Mouse (Mus musculus): ENCODE measurements at regions not wholly inside any gene's neighbourhood (a gene's known extent, or its start where the extent isn't known, plus 50 kb on each side); places are given as distances from the start of the nearest gene placed in this dataset.
A peak's percentile ranks its signal among the peaks of the same experiment; 100 is the strongest.

DNA sequence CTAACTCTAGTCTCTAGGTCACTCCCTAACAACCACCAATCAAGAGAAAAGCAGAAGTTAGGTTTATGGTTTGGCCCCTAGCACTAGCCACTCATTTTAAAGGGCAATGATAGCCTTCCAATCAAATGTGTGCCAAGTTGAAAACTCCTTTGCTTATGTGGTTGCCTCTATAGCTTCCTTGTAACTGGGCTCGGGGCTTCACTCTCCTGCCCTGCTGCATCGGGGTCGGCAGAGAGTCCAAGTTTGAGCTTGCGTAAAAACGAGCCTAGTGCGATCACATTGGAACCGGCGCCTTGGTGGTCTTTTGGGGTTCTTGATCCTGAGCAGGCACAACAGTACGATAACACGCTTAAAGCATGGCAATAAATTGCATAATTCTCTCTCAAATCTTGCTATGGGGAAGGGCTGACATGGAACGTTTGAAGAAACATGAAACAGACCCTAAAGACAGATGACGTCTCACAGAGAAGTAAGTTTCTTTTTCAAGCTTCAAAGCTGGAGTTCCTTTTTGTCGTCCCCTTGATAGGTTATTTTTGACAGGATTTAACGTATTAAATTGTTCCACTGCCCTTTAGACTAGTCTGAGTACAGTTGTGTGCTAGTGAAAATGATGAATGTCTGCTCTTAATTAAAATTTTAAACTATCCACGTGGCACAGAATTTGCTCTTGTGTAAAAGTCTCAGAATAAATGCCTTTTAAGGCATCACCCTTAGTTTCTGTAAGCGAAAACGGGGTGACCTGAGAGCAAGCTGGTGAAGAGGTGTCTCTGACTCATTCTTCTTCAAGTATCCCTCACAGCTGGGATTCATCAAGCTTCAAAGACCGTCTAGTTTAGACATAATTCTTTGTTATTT lies 52.0 kb downstream of the 4930426L09Rik start:
- Histone ChIP-seq H3K27me3 (replicated peaks) (no peaks in the 10 kb centered on the region), H3K4me1 (peaks cover 14% of the 10 kb centered on the region), H3K9me3 (no peaks in the 10 kb centered on the region), H3K36me3 (replicated peaks; ENCODE audit: low read length) (no peaks in the 10 kb centered on the region), H3K4me3 (replicated peaks) (no peak overlapping the region)
- TF ChIP-seq GATA1 (IDR thresholded peaks at IDR 0.05; ENCODE audit: borderline replicate concordance, low read length) (no peak), FLI1 (IDR thresholded peaks at IDR 0.05; ENCODE audit: low read length) (no peak)

DNA sequence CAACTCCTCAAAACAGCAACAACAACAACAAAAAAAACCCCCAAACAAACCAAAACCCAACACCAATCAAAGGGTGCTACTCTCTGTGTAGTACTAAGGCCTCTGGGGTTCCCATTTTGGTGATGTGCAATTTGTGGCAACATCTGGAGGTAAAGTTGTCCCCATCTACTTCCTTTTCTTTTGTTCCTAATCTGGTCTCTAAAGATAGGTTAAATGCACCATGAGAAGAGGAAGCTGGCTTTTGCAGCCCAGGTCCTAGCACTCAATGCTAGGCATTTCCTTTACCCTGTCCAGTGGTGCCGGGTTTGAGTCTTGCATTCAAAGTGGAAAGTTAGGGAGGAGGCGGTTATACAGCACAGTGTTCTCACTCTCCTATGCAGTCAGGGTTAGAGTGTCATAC lies 57.4 kb downstream of the 4930426L09Rik start:
- Histone ChIP-seq H3K4me1 (peaks cover 44% of the 10 kb centered on the region), H3K36me3 (replicated peaks; ENCODE audit: low read length) (no peaks in the 10 kb centered on the region), H3K4me3 (replicated peaks) (no peak overlapping the region), H3K27me3 (replicated peaks) (no peaks in the 10 kb centered on the region), H3K9me3 (no peaks in the 10 kb centered on the region)
- TF ChIP-seq FLI1 (IDR thresholded peaks at IDR 0.05; ENCODE audit: low read length) (no peak), GATA1 (IDR thresholded peaks at IDR 0.05; ENCODE audit: borderline replicate concordance, low read length) (no peak)

DNA sequence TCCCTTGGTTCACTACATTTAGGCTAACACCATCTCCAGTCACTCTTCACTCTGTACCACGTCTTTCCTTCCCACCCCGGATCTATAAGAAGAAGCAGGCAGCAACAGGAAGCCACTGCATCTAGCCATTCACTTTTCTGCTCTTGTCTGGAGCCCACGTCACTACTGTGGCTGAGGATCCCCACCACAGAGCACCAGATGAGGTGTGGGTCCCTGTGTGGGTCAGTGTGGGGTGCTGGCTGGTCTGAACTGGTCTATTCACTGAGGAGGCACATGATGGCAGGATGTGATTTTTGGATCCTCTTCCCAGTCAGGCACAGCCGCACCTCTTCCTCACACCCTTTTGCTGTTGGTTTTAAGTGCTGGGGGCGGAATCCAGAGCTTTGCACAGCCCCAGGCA lies 59.7 kb downstream of the 4930426L09Rik start:
- Histone ChIP-seq H3K9me3 (no peaks in the 10 kb centered on the region), H3K27me3 (replicated peaks) (no peaks in the 10 kb centered on the region), H3K36me3 (replicated peaks; ENCODE audit: low read length) (no peaks in the 10 kb centered on the region), H3K4me3 (replicated peaks) (peak overlapping the region; percentile 16), H3K4me1 (peaks cover 51% of the 10 kb centered on the region)
- TF ChIP-seq FLI1 (IDR thresholded peaks at IDR 0.05; ENCODE audit: low read length) (no peak), GATA1 (IDR thresholded peaks at IDR 0.05; ENCODE audit: borderline replicate concordance, low read length) (no peak)

DNA sequence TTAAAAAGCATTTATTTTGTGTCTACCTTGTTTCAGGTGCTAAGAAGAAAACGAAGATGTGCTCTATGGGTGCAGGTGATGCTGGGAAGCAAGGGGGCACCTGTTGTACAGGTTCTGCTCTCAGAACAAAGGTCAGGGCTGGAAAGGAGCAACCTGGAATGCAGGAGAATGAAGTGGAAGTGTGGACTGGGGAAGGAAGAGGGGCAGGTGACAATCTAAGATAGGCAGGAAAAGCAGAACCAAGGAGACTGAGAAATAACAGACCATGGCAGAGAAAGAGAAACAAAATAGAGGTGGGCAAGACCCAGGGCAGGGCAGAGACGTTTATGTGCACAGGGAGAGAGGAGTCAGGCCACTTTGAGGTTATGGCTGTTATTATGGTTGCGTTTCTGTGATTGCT lies 60.6 kb downstream of the 4930426L09Rik start:
- H3K4me3 ChIP-seq (replicated peaks), result no peak overlapping the region
- H3K4me1 ChIP-seq, result peaks cover 55% of the 10 kb centered on the region
- no peaks in the 10 kb centered on the region for H3K27me3 ChIP-seq (replicated peaks)
- no peaks in the 10 kb centered on the region for H3K36me3 ChIP-seq (replicated peaks; ENCODE audit: low read length)
- TF ChIP-seq GATA1 (IDR thresholded peaks at IDR 0.05; ENCODE audit: borderline replicate concordance, low read length) (no peak), FLI1 (IDR thresholded peaks at IDR 0.05; ENCODE audit: low read length) (no peak)
- no peaks in the 10 kb centered on the region for H3K9me3 ChIP-seq

DNA sequence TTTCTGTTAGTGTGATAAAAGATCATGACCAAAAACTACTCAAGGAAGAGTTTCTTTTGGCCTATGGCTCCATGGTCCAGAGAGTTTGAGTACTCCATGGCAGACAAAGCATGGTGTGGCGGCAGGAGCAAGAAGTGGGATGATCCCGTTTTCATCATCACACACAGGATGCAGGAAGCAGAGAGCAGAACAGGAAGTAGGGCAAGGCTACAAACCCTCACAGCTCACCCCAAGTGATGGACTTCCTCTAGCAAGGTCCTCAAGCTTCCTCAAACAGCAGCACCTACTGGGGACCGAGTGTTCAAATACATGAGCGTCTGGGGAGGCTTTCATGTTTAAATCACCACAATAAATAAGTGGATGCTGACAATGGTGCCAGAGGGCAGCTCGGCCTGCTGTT lies 61.1 kb downstream of the 4930426L09Rik start:
- Histone ChIP-seq H3K9me3 (no peaks in the 10 kb centered on the region), H3K4me3 (replicated peaks) (no peak overlapping the region), H3K27me3 (replicated peaks) (no peaks in the 10 kb centered on the region), H3K4me1 (peaks cover 60% of the 10 kb centered on the region), H3K36me3 (replicated peaks; ENCODE audit: low read length) (no peaks in the 10 kb centered on the region)
- TF ChIP-seq FLI1 (IDR thresholded peaks at IDR 0.05; ENCODE audit: low read length) (no peak), GATA1 (IDR thresholded peaks at IDR 0.05; ENCODE audit: borderline replicate concordance, low read length) (no peak)

DNA sequence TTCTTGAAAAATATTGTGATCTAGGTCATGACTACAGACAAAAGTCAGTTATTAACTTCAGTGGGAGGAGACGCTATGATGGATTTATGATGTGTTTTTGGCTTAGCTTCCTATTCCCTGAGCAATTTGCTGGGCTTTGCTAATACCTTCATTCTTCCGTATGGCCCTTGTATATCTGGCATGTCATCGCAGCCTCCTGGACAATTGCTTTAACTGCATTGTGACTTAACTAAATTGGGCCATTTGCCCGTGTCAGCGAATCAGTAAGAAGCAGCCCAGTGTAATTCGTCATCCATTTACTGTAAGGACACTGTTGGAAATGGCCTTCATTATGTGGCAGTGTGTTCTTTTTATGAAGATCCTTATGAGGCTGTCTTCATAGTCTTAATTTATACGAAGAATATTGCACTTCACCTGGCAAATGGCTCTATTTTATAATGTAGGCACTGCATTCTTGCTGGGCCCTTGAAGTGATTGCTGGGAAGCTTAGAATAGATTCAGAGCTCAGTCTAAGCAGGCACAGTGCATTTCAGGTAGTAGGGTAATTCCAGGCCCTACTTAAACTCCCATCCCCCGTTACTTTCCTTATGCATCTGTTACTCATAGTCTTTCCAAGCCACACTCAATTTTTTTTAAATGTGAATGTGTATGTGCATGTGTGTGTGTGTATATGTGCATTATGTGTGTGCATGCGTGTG lies 62.2 kb downstream of the 4930426L09Rik start:
- TF ChIP-seq FLI1 (IDR thresholded peaks at IDR 0.05; ENCODE audit: low read length) (no peak), GATA1 (IDR thresholded peaks at IDR 0.05; ENCODE audit: borderline replicate concordance, low read length) (no peak)
- Histone ChIP-seq H3K4me1 (peaks cover 70% of the 10 kb centered on the region), H3K27me3 (replicated peaks) (no peaks in the 10 kb centered on the region), H3K36me3 (replicated peaks; ENCODE audit: low read length) (no peaks in the 10 kb centered on the region), H3K4me3 (replicated peaks) (no peak overlapping the region), H3K9me3 (no peaks in the 10 kb centered on the region)

DNA sequence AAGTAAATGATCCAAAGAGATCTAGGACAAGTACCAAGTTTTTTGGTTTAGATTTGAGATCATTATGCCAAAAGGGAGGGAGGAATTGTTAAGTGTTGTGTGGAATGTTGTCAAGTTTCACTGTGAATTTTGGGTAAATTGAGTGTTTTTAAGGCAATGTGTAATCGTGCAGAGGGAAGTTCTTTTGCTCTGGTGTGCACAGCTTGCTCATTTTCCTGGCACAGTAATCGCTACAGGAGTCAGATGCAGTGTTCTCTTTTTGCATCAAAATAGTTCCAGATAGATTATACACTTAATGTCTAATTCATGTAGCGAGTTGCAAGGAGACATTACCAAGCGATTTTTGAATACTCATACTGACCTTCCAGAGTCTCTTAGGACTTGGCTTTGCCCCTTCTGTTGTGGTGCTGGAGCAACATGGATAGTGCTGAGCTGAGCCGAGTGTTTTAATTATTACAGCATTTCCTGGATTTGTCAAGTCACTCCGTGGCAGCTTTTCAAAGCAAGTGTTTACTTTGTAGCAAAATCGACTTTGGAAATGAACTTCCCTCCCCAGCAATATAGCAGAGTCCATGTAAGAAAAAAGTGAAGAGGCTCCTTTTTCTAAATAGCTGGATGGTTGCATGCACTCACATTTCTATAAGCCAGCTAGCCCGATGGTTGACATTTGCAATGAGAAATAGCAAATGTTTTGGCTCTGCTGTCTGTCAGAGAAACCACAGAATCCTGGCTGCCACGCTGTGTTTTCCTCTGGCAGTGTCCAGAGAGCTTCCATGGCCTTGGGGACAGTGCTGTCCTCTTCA lies 66.6 kb downstream of the 4930426L09Rik start:
- Histone ChIP-seq H3K4me3 (replicated peaks) (peak overlapping the region; percentile 83), H3K9me3 (no peaks in the 10 kb centered on the region), H3K36me3 (replicated peaks; ENCODE audit: low read length) (no peaks in the 10 kb centered on the region), H3K4me1 (peaks cover 33% of the 10 kb centered on the region), H3K27me3 (replicated peaks) (no peaks in the 10 kb centered on the region)
- TF ChIP-seq FLI1 (IDR thresholded peaks at IDR 0.05; ENCODE audit: low read length), result no peak
- TF ChIP-seq GATA1 (IDR thresholded peaks at IDR 0.05; ENCODE audit: borderline replicate concordance, low read length), result no peak

DNA sequence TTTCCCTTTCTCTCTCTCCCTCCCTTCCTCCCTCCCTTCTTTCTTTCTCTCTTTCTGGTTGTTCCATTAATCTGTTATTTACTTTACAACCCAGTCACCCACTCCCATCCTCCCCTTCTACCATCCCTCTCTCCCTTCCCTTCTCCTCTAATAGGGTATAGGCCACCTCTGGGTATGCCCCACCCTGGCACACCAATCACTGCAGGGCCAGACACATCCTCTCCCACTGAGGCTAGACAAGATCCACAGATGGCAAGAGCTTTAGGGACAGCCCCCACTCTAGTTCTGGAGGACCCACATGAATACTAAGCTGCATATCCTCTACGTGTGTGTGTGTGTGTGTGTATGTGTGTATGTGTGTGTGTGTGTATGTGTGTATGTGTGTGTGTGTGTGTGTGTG lies 67.4 kb downstream of the 4930426L09Rik start:
- TF ChIP-seq FLI1 (IDR thresholded peaks at IDR 0.05; ENCODE audit: low read length), result no peak
- TF ChIP-seq GATA1 (IDR thresholded peaks at IDR 0.05; ENCODE audit: borderline replicate concordance, low read length), result no peak
- Histone ChIP-seq H3K4me3 (replicated peaks) (peak overlapping the region; percentile 73), H3K4me1 (peaks cover 33% of the 10 kb centered on the region), H3K27me3 (replicated peaks) (no peaks in the 10 kb centered on the region), H3K9me3 (no peaks in the 10 kb centered on the region), H3K36me3 (replicated peaks; ENCODE audit: low read length) (no peaks in the 10 kb centered on the region)

DNA sequence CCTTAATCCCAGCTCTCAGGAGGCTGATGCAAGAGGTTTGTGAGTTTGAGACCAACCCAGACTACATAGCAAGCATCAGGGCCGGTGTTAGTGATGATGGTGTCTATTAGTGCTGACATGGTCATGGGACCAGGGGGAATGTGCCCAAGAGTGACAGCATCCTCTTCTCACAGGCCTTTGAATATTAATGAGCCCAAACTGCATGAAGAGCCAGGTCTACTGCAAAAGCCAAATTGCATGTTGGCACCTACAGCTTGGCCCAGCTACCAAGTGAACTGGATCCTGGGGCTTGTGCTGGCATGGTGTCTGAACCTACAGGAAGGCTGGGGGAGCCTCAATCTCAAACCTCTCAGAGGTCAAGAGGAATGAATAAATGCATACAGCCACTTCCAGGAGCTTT lies 70.0 kb downstream of the 4930426L09Rik start:
- Histone ChIP-seq H3K27me3 (replicated peaks) (no peaks in the 10 kb centered on the region), H3K4me3 (replicated peaks) (no peak overlapping the region), H3K9me3 (no peaks in the 10 kb centered on the region), H3K4me1 (peaks cover 26% of the 10 kb centered on the region), H3K36me3 (replicated peaks; ENCODE audit: low read length) (no peaks in the 10 kb centered on the region)
- TF ChIP-seq FLI1 (IDR thresholded peaks at IDR 0.05; ENCODE audit: low read length), result no peak
- no peak for TF ChIP-seq GATA1 (IDR thresholded peaks at IDR 0.05; ENCODE audit: borderline replicate concordance, low read length)
